Mouse (Mus musculus): Measurements from ENCODE around the gene Inip. TPM values are rescaled to one million over a fixed set of nuclear protein-coding genes. Genes with fewer than 3 reads are reported as not detected.

Gene Inip
- polyA plus RNA-seq, 1 experiment, result 10.1 TPM

DNA sequence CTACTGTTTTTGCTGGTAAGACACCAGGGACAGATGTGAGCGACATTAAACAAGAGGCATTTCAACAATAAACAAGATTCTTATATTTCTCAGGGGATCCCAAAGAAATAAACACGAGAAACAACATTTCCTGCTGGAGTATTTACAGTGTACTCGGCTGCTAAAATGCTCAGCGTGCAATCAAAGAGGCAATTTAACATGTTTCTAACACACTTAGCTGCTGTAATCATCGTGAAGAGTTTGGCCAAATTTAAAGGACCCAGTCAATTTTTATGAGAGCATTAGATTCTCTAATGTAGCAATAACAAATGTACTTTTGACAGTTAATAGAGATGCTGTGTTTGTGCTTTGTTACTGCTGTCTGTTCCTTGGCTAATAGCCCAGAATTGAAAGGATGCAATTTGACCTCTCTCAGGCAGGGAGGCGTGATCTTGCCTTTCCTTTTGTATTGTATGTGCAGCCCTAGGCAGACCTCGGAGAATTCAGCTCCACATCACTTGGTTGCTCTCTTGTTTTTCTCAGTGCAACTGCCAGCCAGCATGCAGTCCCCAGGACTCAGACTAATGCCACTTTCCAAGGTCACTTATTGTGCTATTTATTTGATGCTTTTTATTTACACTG, 35.9 kb downstream of the Inip start:
- no peaks in the 10 kb centered on the region for H3K27me3 ChIP-seq (ENCODE audit: control insufficient read depth, insufficient read depth, low read length)
- H3K4me1 ChIP-seq (ENCODE audit: control insufficient read depth, insufficient read depth, insufficient read length), result no peaks in the 10 kb centered on the region
- TF ChIP-seq CTCF (IDR thresholded peaks at IDR 0.05; ENCODE audit: extremely low read depth, insufficient read depth, insufficient read length, insufficient replicate concordance) (no peak), POLR2A (IDR thresholded peaks at IDR 0.05; ENCODE audit: low read depth, low read length) (no peak)
- no peak for DNase-seq (ENCODE audit: low read depth in 1 of 2, low spot score in 2 of 2)
- H3K4me3 ChIP-seq (ENCODE audit: extremely low read depth, insufficient read depth, insufficient read length), result no peak overlapping the region
- H3K36me3 ChIP-seq (ENCODE audit: control insufficient read depth, insufficient read depth, low read length), result peaks cover 6% of the 10 kb centered on the region
- WGBS, result 64% methylated on average over 7 of the region's 7 CpGs
- H3K27ac ChIP-seq (ENCODE audit: insufficient read depth, low read length), result no peak overlapping the region

DNA sequence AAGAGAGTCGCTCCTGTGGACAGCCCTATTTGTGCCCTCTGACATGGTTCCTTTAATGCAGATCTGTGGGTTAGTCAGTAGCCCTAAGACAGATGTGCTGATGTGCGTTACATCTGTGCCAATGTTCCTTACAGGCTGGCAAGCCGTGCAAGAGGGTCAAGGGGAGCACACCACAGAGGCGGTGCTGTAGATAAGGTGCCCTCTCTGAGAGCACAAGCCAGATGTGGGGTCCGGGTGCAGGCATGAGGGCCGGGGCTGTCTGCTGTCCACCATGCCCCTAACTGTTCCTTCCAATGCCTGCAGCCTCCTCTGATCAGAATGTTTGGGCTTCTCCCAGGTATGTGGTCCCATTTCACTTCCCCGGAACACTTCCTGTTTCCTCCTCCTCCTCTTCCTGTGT, 36.4 kb downstream of the Inip start:
- DNase-seq (ENCODE audit: low read depth in 1 of 2, low spot score in 2 of 2), result no peak
- no peak overlapping the region for H3K4me3 ChIP-seq (ENCODE audit: extremely low read depth, insufficient read depth, insufficient read length)
- TF ChIP-seq POLR2A (IDR thresholded peaks at IDR 0.05; ENCODE audit: low read depth, low read length) (no peak), CTCF (IDR thresholded peaks at IDR 0.05; ENCODE audit: extremely low read depth, insufficient read depth, insufficient read length, insufficient replicate concordance) (no peak)
- H3K27me3 ChIP-seq (ENCODE audit: control insufficient read depth, insufficient read depth, low read length), result no peaks in the 10 kb centered on the region
- H3K27ac ChIP-seq (ENCODE audit: insufficient read depth, low read length), result no peak overlapping the region
- no peaks in the 10 kb centered on the region for H3K4me1 ChIP-seq (ENCODE audit: control insufficient read depth, insufficient read depth, insufficient read length)
- WGBS, result 83% methylated on average over 7 of the region's 7 CpGs
- peaks cover 2% of the 10 kb centered on the region; the same call in 1 of the 2 replicates for H3K36me3 ChIP-seq (ENCODE audit: control insufficient read depth, insufficient read depth, low read length)

DNA sequence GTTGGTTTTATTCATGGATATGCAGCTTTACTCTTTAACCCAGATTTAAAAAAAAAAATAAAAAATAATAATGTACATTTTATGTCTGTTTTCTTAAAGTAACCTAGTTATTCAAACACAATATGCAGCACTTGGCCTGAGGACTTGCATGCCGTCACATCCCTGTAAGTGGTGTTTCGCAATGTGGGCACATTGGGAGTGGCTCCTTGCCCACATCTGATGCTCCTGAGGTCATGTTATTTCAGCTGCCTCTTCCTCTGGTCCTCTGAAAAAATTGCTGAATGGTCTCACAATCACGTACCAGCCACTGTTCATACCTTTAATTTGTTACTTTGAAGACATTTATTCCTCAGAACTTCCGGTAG, 40.0 kb downstream of the Inip start:
- Histone ChIP-seq H3K36me3 (ENCODE audit: control insufficient read depth, insufficient read depth, low read length) (no peaks in the 10 kb centered on the region), H3K27ac (ENCODE audit: insufficient read depth, low read length) (no peak overlapping the region), H3K4me1 (ENCODE audit: control insufficient read depth, insufficient read depth, insufficient read length) (no peaks in the 10 kb centered on the region), H3K27me3 (ENCODE audit: control insufficient read depth, insufficient read depth, low read length) (no peaks in the 10 kb centered on the region), H3K4me3 (ENCODE audit: extremely low read depth, insufficient read depth, insufficient read length) (no peak overlapping the region)
- DNase-seq (ENCODE audit: low read depth in 1 of 2, low spot score in 2 of 2), result no peak
- WGBS, result 78% methylated on average over 4 of the region's 4 CpGs
- TF ChIP-seq POLR2A (IDR thresholded peaks at IDR 0.05; ENCODE audit: low read depth, low read length), result no peak
- no peak for TF ChIP-seq CTCF (IDR thresholded peaks at IDR 0.05; ENCODE audit: extremely low read depth, insufficient read depth, insufficient read length, insufficient replicate concordance)

DNA sequence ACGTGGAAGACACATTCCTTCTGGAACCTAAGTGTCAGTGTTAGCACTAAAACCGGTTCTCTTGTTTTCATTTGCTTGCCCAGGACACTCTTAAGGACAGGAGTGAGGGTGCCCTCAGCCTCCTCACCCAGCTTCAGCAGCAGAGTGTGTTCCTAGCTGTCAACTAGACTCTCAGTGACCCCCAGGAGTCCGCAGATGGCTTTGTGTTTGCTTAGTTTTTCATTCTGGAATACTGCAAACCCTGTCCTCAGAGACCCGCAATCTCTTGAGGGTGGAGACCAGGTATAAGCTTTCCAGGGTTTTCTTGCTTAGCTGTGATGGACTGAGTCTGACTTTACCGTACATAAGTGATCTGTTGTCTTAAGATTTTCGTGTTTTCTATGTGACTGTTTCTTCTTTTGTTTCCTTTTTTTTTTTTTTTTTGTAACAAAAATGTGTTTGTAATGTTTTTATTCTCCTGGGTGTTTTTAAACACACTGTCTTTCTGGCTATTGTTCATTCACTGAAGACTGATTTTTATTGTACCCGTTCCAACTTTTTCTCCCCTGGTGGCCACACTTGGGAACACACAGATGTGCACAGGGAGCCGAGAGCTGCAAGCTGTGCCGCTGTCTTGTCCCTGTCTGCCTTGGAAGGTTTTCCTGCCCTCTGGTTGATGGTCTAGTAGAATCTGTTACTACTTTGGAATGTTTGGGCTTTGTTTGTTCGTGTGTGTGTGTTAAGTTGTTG, 40.6 kb downstream of the Inip start:
- WGBS, result 68% methylated on average over 10 of the region's 10 CpGs
- TF ChIP-seq POLR2A (IDR thresholded peaks at IDR 0.05; ENCODE audit: low read depth, low read length) (no peak), CTCF (IDR thresholded peaks at IDR 0.05; ENCODE audit: extremely low read depth, insufficient read depth, insufficient read length, insufficient replicate concordance) (peak; percentile 21; the same call in 1 of the 2 replicates)
- no peak for DNase-seq (ENCODE audit: low read depth in 1 of 2, low spot score in 2 of 2)

DNA sequence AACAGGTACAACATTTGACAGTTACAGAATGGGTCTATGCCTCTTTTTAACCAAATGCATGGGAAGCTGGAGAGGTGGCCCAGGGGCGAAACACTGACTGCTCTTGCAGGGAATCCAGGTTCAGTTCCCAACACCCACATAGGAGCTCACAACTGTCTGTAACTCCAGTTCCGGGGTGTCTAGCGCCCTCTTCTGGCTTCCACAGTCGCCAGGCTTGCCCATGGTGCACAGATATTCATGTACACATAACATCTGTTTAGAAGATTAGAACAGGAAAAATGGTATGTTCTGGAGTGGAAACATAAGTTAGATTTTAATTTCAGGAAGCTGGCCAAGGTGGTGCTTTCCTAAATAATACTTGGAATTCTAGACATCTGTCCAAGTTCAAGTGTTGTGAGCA, 41.4 kb downstream of the Inip start:
- no peak for DNase-seq (ENCODE audit: low read depth in 1 of 2, low spot score in 2 of 2)
- Histone ChIP-seq H3K4me1 (ENCODE audit: control insufficient read depth, insufficient read depth, insufficient read length) (no peaks in the 10 kb centered on the region), H3K27me3 (ENCODE audit: control insufficient read depth, insufficient read depth, low read length) (no peaks in the 10 kb centered on the region), H3K27ac (ENCODE audit: insufficient read depth, low read length) (no peak overlapping the region), H3K4me3 (ENCODE audit: extremely low read depth, insufficient read depth, insufficient read length) (no peak overlapping the region), H3K36me3 (ENCODE audit: control insufficient read depth, insufficient read depth, low read length) (no peaks in the 10 kb centered on the region)
- WGBS, result 85% methylated on average over 4 of the region's 4 CpGs
- TF ChIP-seq CTCF (IDR thresholded peaks at IDR 0.05; ENCODE audit: extremely low read depth, insufficient read depth, insufficient read length, insufficient replicate concordance) (no peak), POLR2A (IDR thresholded peaks at IDR 0.05; ENCODE audit: low read depth, low read length) (no peak)

More for the DNA sequence above, 40.6 kb downstream of the Inip start:
- H3K27ac ChIP-seq (ENCODE audit: insufficient read depth, low read length), result no peak overlapping the region
- H3K36me3 ChIP-seq (ENCODE audit: control insufficient read depth, insufficient read depth, low read length), result no peaks in the 10 kb centered on the region
- H3K27me3 ChIP-seq (ENCODE audit: control insufficient read depth, insufficient read depth, low read length), result no peaks in the 10 kb centered on the region
- no peak overlapping the region for H3K4me3 ChIP-seq (ENCODE audit: extremely low read depth, insufficient read depth, insufficient read length)
- no peaks in the 10 kb centered on the region for H3K4me1 ChIP-seq (ENCODE audit: control insufficient read depth, insufficient read depth, insufficient read length)

DNA sequence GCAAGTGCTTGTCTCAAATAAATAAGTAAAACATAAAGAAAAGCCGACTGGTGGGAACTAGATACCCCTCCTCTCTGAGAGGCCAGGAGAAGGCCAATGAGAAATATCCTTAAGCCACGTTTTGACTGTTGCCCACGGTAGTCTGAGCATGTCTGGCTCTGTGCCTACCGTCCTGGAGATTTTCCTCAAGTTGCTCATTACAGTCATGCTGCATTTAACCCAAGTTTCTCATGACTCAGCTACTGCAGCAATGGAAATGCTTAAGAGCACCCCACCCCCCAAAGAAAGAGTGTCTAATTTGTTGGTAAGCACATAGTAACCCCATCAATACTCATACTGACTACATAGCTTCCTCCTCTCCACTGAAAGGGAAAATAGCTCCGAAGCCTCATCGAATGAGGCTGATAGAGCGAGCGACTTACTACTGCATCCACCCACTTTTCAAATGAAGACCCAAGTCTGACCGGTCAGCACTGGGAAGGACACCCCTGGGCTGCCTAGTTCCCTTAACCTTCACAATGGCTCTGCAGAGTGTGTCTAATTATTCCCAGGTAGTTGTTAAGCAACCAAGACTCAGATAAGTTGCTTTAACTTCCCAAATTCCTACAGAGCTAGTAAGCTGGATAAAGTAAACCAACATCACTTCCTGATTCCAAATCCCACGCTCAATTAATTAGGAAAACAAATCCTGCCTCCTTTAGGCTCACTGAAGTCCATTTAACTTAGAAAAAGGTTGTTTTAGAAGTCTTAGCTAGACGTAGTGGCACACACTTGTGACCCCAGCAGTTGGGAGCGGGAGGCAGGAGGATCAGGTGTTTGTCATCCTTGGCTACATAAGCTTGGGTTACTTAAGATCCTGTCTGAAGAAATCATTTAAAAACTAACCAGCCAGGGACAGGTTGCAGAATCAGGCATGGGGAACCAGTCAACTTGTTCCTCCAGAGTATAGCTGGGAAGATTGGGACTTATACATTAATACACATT, 43.6 kb downstream of the Inip start:
- Histone ChIP-seq H3K27ac (ENCODE audit: insufficient read depth, low read length) (no peak overlapping the region), H3K4me1 (ENCODE audit: control insufficient read depth, insufficient read depth, insufficient read length) (no peaks in the 10 kb centered on the region), H3K4me3 (ENCODE audit: extremely low read depth, insufficient read depth, insufficient read length) (no peak overlapping the region), H3K36me3 (ENCODE audit: control insufficient read depth, insufficient read depth, low read length) (no peaks in the 10 kb centered on the region), H3K27me3 (ENCODE audit: control insufficient read depth, insufficient read depth, low read length) (no peaks in the 10 kb centered on the region)
- 94% methylated on average over 12 of the region's 12 CpGs for WGBS
- no peak for DNase-seq (ENCODE audit: low read depth in 1 of 2, low spot score in 2 of 2)
- TF ChIP-seq POLR2A (IDR thresholded peaks at IDR 0.05; ENCODE audit: low read depth, low read length), result no peak
- TF ChIP-seq CTCF (IDR thresholded peaks at IDR 0.05; ENCODE audit: extremely low read depth, insufficient read depth, insufficient read length, insufficient replicate concordance), result no peak

Measured in spleen, adult 2 months (tissue).